ENCODE assay signal across 24 mouse cellular contexts in genomic region chr11:56901201-56901600, GRCm38 (mm10).
"Had no signal": no experiment of that assay in that cellular context is flagged by ENCODE, and none has a peak within 500 bp of the region (broad histone marks: within the 10 kb centered on the region; RNA-seq: fewer than 3 reads in every experiment).

No protein-coding gene starts in this region.

- H3K36me3 ChIP-seq: heart, embryonic 10.5 days; heart, embryonic 12.5 days; hindbrain, embryonic 13.5 days; hindbrain, embryonic 15.5 days; kidney, embryonic 15.5 days; limb, embryonic 13.5 days; limb, embryonic 15.5 days; liver, embryonic 12.5 days had no signal

- H3K9ac ChIP-seq: heart, embryonic 12.5 days; hindbrain, embryonic 13.5 days; hindbrain, embryonic 15.5 days; kidney, embryonic 15.5 days; limb, embryonic 13.5 days; limb, embryonic 15.5 days; liver, embryonic 12.5 days had no signal

- H3K4me2 ChIP-seq: heart, embryonic 12.5 days; hindbrain, embryonic 13.5 days; hindbrain, embryonic 15.5 days; kidney, embryonic 15.5 days; limb, embryonic 13.5 days; limb, embryonic 15.5 days; liver, embryonic 12.5 days had no signal

- ATAC-seq: hindbrain, postnatal 0 days; intestine, embryonic 16.5 days; liver, embryonic 12.5 days had no signal

- H3K27ac ChIP-seq: heart, embryonic 10.5 days; hindbrain, embryonic 13.5 days; hindbrain, embryonic 15.5 days; hindbrain, postnatal 0 days; kidney, embryonic 15.5 days; kidney, postnatal 0 days; limb, embryonic 13.5 days; limb, embryonic 15.5 days; liver, embryonic 12.5 days had no signal

- H3K9me3 ChIP-seq: heart, embryonic 10.5 days; heart, embryonic 12.5 days; hindbrain, embryonic 13.5 days; hindbrain, embryonic 15.5 days; kidney, embryonic 15.5 days; limb, embryonic 13.5 days; limb, embryonic 15.5 days had no signal

- H3K4me1 ChIP-seq: heart, embryonic 10.5 days; heart, embryonic 12.5 days; kidney, embryonic 15.5 days; limb, embryonic 13.5 days; limb, embryonic 15.5 days; liver, embryonic 12.5 days had no signal

- H3K27me3 ChIP-seq: heart, embryonic 12.5 days; hindbrain, embryonic 13.5 days; kidney, embryonic 15.5 days; limb, embryonic 13.5 days; limb, embryonic 15.5 days; liver, embryonic 12.5 days had no signal

- H3K4me3 ChIP-seq: heart, embryonic 10.5 days; heart, embryonic 12.5 days; hindbrain, embryonic 13.5 days; hindbrain, embryonic 15.5 days; kidney, embryonic 15.5 days; limb, embryonic 13.5 days; limb, embryonic 15.5 days; liver, embryonic 12.5 days had no signal

- DNase-seq: gastrocnemius, postnatal 14 days; gastrocnemius, postnatal 36 days; heart, adult 18-20 months; heart, postnatal 10 days; heart, postnatal 36 days; kidney, adult 11 months; kidney, adult 2 months; kidney, adult 9 months; kidney, postnatal 14 days; kidney, postnatal 36 days; layer of hippocampus, adult 9-11 months; layer of hippocampus, postnatal 36 days; left cerebral cortex, postnatal 4 days had no signal
